Mouse (Mus musculus) sigmoid colon, adult 10 weeks (tissue): ENCODE measurements around the gene 4931417E11Rik. TPM values are rescaled to one million over a fixed set of nuclear protein-coding genes. Genes with fewer than 3 reads are reported as not detected.

Experiments
- polyA plus RNA-seq: library from polyadenylated mRNA; stranded (reverse); fragments of 350-450 nt; fragmentation: Illumina TruSeq; extraction: RNeasy Lipid Tissue Mini Kit (QIAGEN cat#74804); gene quantifications from one replicate; pipeline ENCODE4 v1.2.3, GENCODE M21; 2014; ENCODE audit warnings: low read depth, low replicate concordance

Gene 4931417E11Rik
- polyA plus RNA-seq = not detected

DNA sequence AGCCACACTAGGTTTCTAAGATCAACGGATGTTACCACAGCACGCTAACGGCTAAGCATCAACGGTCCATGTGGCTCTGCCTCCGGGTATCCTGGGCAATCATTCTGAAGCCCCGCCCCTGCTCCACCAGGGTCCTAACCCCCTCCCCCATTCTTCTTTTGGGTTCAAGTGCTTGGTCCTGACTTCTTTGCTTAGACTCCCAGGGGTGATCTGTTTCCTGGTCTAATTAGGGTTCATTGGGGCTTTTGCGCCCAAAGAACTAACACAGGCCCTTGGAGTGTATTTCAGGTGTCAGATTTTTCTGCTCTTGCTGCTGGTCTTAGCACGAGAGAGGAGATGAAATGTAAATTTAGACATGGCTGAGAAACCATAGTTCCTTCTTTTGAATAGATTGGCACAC is at the start of gene 4931417E11Rik:
TSS of gene 4931417E11Rik (minus strand) at position 101 of the 400 bp plus-strand sequence.

Other genes with a start within 250 kb of the 4931417E11Rik start
- gene Dnah6, start 248.0 kb downstream of the 4931417E11Rik start, polyA plus RNA-seq = 0.03 TPM
- gene Suclg1, start 221.3 kb downstream of the 4931417E11Rik start, polyA plus RNA-seq = 204 TPM